Mouse (Mus musculus) ES-E14 (cell line): ENCODE results near the gene 4930442H23Rik.

Source experiments
- CHD2 ChIP-seq: IDR thresholded peaks from 2 replicates; pipeline ENCODE4 v1.6.1; 2014; ENCODE audit warnings: mild to moderate bottlenecking, low read depth, low read length, inconsistent platforms
- HCFC1 ChIP-seq: IDR thresholded peaks from 2 replicates; pipeline ENCODE4 v1.6.1; 2012; ENCODE audit warnings: low read length, inconsistent platforms, borderline replicate concordance; ENCODE audit not compliant: insufficient read depth
- ZNF384 ChIP-seq: IDR thresholded peaks from 2 replicates; pipeline ENCODE4 v1.6.1; 2012; ENCODE audit warnings: low read depth, low read length, inconsistent platforms

DNA sequence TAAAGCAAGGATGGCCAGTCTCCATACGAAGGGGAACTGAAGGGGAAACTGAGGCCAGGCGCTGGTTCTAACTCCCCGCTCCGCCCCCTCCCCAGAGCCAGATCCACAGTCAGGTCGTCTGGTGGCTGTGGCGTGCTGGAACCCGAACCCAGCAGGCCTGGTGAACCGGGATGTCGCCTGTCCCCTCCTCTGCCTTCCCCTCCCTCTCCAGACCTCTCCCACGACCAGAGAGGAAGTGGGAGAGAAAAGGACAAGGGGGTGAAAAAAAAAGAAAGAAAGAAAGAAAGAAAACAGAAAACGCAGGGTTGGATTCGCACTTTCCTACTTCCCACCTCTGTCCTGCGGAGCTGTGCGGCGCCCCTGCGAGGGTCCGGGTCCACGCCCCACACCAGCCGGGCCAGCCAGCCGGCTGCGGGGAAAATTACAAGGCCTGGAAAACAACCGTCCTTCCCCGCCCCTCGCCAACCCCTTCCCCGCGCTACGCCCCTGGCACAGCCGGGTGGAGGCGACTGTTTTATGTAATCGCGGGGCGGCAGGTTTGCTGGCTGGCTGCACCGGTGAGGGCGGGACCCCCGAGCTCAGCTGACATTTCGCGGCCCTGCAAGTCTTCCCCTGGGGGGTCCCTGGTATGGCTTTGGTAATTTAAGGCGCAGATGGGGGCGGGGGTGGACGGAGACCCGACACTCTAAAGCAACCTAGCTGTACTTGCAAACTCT, 48.5 kb downstream of the 4930442H23Rik start, which contains the start of gene Zbtb7a:
- TF ChIP-seq HCFC1 (no peak), ZNF384 (no peak), CHD2 (no peak)
